Mouse (Mus musculus) layer of hippocampus, postnatal 10 days (tissue): ENCODE measurements around the gene Lrrc71. TPM values are rescaled to one million over a fixed set of nuclear protein-coding genes. Genes with fewer than 3 reads are reported as not detected.

Source experiments
- DNase-seq, 2 experiments: peaks; one replicate each; pipeline ENCODE4 v3.0.0; 2021; ENCODE audit warnings: low spot score in 2 of 2
- total RNA-seq, 2 experiments: library from RNA; stranded (reverse); gene quantifications; 2 replicates each; pipeline ENCODE4 v1.2.3; 2021

The Lrrc71 gene
- total RNA-seq, 2 experiments from 2014 or later = 0.80 to 2.3 TPM

DNA sequence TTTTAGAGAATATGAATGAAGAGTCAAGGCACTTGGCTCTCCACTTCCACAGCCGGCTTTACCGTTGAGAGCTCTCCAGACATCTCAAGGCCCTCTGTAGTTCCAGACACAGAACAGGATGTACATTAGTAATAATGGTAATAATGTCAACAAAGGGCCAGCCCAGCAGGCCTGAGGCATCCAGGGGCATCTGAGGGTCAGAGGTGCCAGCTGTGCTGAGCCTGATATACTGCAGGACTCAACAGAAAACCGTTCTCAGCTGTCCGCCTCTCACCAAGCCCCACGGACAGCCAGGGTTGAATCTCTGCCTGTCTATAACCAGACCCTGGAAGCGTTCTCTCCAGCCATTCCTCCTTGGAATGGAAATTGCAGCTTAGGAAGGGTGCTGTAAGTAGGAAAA lies 23.9 kb downstream of the Lrrc71 start:
- DNase-seq = no peak

GRCm38 (mm10) chr3:87718525-87718924 lies 29.9 kb downstream of the Lrrc71 start:
- no peak for DNase-seq

Other genes with a start within 250 kb of the Lrrc71 start
- gene Etv3, start 223.2 kb downstream of the Lrrc71 start, total RNA-seq = 10 to 100 TPM; 14.4 to 18.0 TPM
- 10 to 100 TPM; 49.4 to 51.3 TPM for gene Arhgef11, start 131.1 kb downstream of the Lrrc71 start, total RNA-seq
- under 1 TPM; 0.41 to 0.42 TPM for gene Ntrk1, start 46.5 kb upstream of the Lrrc71 start, total RNA-seq
- gene Insrr, start 48.3 kb upstream of the Lrrc71 start, total RNA-seq = under 1 TPM; 0.29 to 0.30 TPM
- gene Pear1, start 75.7 kb upstream of the Lrrc71 start, total RNA-seq = 1 to 10 TPM; 9.9 TPM
- not detected for gene Sh2d2a, start 98.1 kb upstream of the Lrrc71 start, total RNA-seq
- 10 to 100 TPM; 62.3 to 66.4 TPM for gene Prcc, start 137.0 kb upstream of the Lrrc71 start, total RNA-seq
- 100 to 1,000 TPM; 121 to 125 TPM for gene Hdgf, start 157.7 kb upstream of the Lrrc71 start, total RNA-seq
- 10 to 100 TPM; 49.4 to 55.6 TPM for gene Mrpl24, start 170.9 kb upstream of the Lrrc71 start, total RNA-seq
- gene Isg20l2, start 181.7 kb upstream of the Lrrc71 start, total RNA-seq = 10 to 100 TPM; 17.1 to 19.0 TPM
- 10 to 100 TPM; 18.1 to 26.4 TPM for gene Rrnad1, start 182.1 kb upstream of the Lrrc71 start, total RNA-seq
- gene Crabp2, start 200.0 kb upstream of the Lrrc71 start, total RNA-seq = 1 to 10 TPM; 2.0 to 6.4 TPM
- gene Nes, start 222.5 kb upstream of the Lrrc71 start, total RNA-seq = 10 to 100 TPM; 14.7 to 18.5 TPM